Mouse (Mus musculus): ENCODE data around the gene Sh3yl1.

DNA sequence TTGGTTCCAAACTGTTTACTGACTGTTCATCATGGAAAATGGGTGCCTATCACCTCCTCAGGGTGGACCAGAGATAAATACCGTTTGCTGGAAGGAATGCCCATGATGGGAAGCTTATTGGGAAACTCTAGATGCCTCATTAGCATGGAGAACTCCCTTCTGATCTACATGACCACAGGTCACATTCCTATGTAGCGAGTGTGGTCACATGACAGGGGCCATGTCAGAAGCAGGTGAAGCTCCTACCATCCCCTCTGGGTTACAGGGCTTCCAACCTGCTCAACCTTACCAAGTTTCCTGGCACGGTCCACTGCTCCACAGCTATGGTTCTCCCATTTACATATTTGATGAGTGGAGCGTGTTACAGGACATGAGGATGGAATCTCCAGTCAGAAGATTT lies 92.3 kb downstream of the Sh3yl1 start:
- TF ChIP-seq CTCF (IDR thresholded peaks at IDR 0.05) (no peak), EP300 (IDR thresholded peaks at IDR 0.05) (no peak)

Measured in lung, postnatal 0 days (tissue).